Mouse (Mus musculus): ENCODE measurements around the gene Snrk. TPM values are rescaled to one million over a fixed set of nuclear protein-coding genes. Genes with fewer than 3 reads are reported as not detected.

The Snrk gene
- polyA plus RNA-seq (2015; fragmentation: Nextera tagmentation; extraction: Ambion mirVana) = 54.2 and 56.1 TPM in 2 replicates

DNA sequence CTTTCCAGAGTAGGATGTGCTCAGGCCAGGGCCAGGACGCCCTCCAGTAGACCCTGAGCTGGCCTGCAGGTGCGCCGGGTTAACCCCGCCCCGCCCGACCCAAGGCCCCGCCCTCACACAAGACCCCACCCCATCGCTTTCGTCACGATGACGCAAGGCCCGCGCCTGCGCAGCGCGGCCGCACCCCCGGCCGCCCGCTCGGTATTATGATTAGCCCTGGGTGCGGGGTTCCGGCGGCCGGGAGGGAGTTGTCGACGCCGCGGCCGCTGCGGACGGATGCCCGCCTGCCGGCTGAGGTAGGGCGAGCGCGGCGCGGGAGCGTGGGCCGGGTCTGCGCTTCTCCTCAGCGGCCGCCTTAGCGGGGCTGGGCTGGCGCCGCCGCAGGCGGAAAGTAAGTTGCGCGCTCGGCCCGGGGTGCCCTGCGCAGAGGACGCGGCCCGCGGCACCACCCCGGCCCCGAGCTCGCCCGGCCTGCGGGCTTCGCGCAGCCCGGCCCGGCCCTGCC, at the start of gene Snrk:
Gene Snrk (plus strand): TSS at position 155 of the 505 bp plus-strand sequence.
- H3K4me1 ChIP-seq = 0 out of 2 replicates have a peak, but pooled peaks cover 2% of the 10 kb centered on the region
- no peaks in the 10 kb centered on the region for H3K27me3 ChIP-seq (replicated peaks)
- peak within 1 kb of the TSS; percentile 88 for H3K27ac ChIP-seq
- H3K4me3 ChIP-seq (replicated peaks) = peak within 1 kb of the TSS; percentile 86
- 0 out of 2 replicates have a peak, but pooled peaks cover 4% of the 10 kb centered on the region for H3K36me3 ChIP-seq
- ATAC-seq (ENCODE audit: insufficient read depth, low FRiP score, low read depth) = peak; percentile 94
- under 1% methylated on average over 54 of the region's 67 CpGs for WGBS
- H3K9ac ChIP-seq = peak within 1 kb of the TSS; percentile 96
- no peaks in the 10 kb centered on the region for H3K9me3 ChIP-seq
- peak within 1 kb of the TSS; percentile 57 for H3K4me2 ChIP-seq

DNA sequence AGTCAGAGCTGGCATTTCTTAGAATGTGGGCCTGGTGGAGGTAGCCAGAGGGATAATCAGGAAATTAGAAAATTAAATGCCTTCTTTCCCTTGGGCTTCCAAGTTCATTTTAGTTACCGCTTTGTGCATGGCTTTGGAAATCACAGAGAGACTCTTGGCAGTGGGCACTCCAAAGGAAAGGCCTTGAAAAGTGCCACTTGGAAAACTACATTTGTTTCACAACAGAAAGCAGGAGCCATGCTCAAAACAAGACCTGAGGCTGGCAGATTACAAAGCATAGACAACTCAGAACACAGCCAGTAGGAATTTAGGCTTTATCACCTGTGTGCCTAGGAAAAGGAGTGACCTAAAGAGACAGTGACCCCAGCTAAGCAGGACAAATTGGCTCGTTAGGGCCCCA, 49.4 kb upstream of the Snrk start:
- Histone ChIP-seq H3K4me3 (replicated peaks) (no peak overlapping the region), H3K9ac (no peak overlapping the region), H3K4me2 (no peak overlapping the region), H3K27ac (no peak overlapping the region), H3K4me1 (0 out of 2 replicates have a peak, but pooled peaks cover 3% of the 10 kb centered on the region), H3K27me3 (replicated peaks) (no peaks in the 10 kb centered on the region), H3K9me3 (no peaks in the 10 kb centered on the region), H3K36me3 (no peaks in the 10 kb centered on the region)
- WGBS = 76% methylated on average over 2 of the region's 2 CpGs
- ATAC-seq (ENCODE audit: insufficient read depth, low FRiP score, low read depth) = no peak

DNA sequence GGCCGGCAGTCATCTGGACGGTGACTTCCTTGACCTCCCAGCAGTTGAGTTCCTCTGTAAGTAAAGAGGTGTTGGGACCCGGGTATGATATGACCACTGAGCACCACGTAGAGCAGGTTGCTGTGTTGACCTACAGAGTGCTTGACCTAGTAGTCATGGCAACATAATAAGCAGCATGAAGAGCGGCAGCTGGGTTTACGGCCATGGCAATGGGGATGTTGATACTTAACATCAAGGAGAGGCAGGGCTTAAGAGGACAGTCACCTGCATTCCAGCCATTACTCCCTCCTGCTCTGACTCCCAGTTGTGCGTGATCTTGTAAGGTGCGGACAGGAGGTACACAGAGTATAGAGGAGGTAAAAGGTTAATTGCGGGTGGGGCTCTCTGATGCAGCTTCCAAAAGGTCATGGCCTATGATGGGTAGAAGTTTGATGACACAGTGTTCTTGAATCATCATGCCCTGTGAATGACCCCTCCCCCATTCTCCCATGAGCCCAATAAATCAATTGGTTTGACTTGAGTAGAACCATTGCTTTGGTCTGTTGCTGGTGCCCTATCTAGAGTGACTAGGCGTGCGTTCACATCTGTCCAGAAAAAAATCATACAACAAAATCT, 47.4 kb upstream of the Snrk start:
- Histone ChIP-seq H3K4me1 (0 out of 2 replicates have a peak, but pooled peaks cover 3% of the 10 kb centered on the region), H3K36me3 (no peaks in the 10 kb centered on the region), H3K9ac (no peak overlapping the region), H3K27me3 (replicated peaks) (no peaks in the 10 kb centered on the region), H3K9me3 (no peaks in the 10 kb centered on the region), H3K4me3 (replicated peaks) (no peak overlapping the region), H3K4me2 (no peak overlapping the region), H3K27ac (no peak overlapping the region)
- WGBS = 65% methylated on average over 11 of the region's 11 CpGs
- peak; percentile 39; the same call in 1 of the 2 replicates for ATAC-seq (ENCODE audit: insufficient read depth, low FRiP score, low read depth)

DNA sequence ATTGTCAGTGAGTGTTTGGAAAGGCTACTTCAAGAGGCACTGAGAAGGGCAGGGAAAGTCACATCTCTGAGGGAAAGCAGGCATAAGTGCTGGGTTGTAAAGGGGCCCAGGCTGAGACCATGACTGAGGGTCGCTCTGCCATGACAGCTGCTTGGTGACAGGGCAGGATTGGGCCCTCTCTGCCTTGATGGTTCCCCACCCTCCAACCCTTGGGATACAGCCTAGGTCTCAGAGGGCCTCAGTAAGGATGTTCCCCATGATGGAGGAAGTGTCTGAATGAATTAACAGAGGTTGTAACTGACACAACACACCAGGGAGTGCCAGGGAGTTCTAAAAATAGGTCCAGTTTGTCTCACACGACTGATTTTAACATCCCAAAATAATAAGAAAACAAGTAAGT, 43.1 kb upstream of the Snrk start:
- ATAC-seq (ENCODE audit: insufficient read depth, low FRiP score, low read depth) = no peak
- WGBS = 55% methylated on average over 2 of the region's 2 CpGs
- H3K9ac ChIP-seq = no peak overlapping the region
- H3K27me3 ChIP-seq (replicated peaks) = no peaks in the 10 kb centered on the region
- H3K4me3 ChIP-seq (replicated peaks) = no peak overlapping the region
- H3K4me1 ChIP-seq = no peaks in the 10 kb centered on the region
- H3K36me3 ChIP-seq = no peaks in the 10 kb centered on the region
- no peaks in the 10 kb centered on the region for H3K9me3 ChIP-seq
- H3K27ac ChIP-seq = no peak overlapping the region
- no peak overlapping the region for H3K4me2 ChIP-seq

DNA sequence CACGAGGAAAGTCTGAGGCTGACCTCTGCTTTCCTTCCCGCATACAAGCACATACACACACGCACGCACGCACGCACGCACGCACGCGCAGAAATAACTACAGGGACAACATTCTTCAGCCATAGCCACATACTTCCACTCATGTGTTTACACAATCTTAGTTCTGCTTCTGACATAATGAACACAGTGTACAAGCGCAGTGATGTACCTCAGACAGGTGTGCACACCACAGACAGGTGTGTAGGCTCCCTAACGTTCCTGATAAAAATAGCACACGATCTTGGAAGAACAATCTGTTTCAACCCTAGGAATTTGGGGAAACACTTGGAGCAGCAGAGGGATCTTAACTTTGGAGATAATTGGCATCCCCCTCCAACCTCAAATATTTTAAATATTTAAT, 42.5 kb upstream of the Snrk start:
- Histone ChIP-seq H3K4me1 (no peaks in the 10 kb centered on the region), H3K4me2 (no peak overlapping the region), H3K9me3 (no peaks in the 10 kb centered on the region), H3K27ac (no peak overlapping the region), H3K27me3 (replicated peaks) (no peaks in the 10 kb centered on the region), H3K9ac (no peak overlapping the region), H3K36me3 (no peaks in the 10 kb centered on the region), H3K4me3 (replicated peaks) (no peak overlapping the region)
- WGBS = 82% methylated on average over 13 of the region's 13 CpGs
- ATAC-seq (ENCODE audit: insufficient read depth, low FRiP score, low read depth) = no peak

- no peaks in the 10 kb centered on the region for H3K9me3 ChIP-seq
- H3K36me3 ChIP-seq = no peaks in the 10 kb centered on the region
- ATAC-seq (ENCODE audit: insufficient read depth, low FRiP score, low read depth) = no peak
- 72% methylated on average over 5 of the region's 5 CpGs for WGBS
- H3K27me3 ChIP-seq (replicated peaks) = no peaks in the 10 kb centered on the region
- no peak overlapping the region for H3K4me2 ChIP-seq
- no peak overlapping the region for H3K4me3 ChIP-seq (replicated peaks)
- H3K27ac ChIP-seq = no peak overlapping the region
- H3K9ac ChIP-seq = no peak overlapping the region
- H3K4me1 ChIP-seq = no peaks in the 10 kb centered on the region
These were observed 38.6 kb upstream of the Snrk start for GRCm38 (mm10) chr9:122078456-122078855.

DNA sequence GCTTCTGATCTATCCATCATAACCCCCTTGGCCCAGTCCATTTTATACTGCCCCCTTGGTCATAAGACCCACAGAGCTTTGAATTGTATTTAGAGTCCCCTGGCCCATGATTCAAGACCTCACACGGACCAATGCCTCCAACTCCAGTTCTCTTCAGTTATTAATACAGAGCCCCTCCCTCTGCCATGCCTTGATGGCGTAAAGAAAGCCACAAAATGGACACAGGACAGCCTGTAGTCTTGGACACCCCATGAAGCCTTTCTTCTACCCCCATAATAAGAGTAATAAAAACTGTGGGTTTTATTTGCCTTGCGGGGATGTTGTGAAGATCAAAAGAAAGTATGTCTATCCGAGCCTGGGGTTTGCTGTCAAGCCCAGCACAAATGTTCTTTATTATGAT, 33.4 kb upstream of the Snrk start:
- H3K36me3 ChIP-seq = no peaks in the 10 kb centered on the region
- no peaks in the 10 kb centered on the region for H3K9me3 ChIP-seq
- 72% methylated on average over 4 of the region's 4 CpGs for WGBS
- peak overlapping the region; percentile 75; the same call in 1 of the 2 replicates for H3K27ac ChIP-seq
- H3K4me3 ChIP-seq (replicated peaks) = no peak overlapping the region
- peaks cover 8% of the 10 kb centered on the region; the same call in 1 of the 2 replicates for H3K4me1 ChIP-seq
- H3K9ac ChIP-seq = no peak overlapping the region
- H3K27me3 ChIP-seq (replicated peaks) = no peaks in the 10 kb centered on the region
- ATAC-seq (ENCODE audit: insufficient read depth, low FRiP score, low read depth) = no peak
- H3K4me2 ChIP-seq = no peak overlapping the region

DNA sequence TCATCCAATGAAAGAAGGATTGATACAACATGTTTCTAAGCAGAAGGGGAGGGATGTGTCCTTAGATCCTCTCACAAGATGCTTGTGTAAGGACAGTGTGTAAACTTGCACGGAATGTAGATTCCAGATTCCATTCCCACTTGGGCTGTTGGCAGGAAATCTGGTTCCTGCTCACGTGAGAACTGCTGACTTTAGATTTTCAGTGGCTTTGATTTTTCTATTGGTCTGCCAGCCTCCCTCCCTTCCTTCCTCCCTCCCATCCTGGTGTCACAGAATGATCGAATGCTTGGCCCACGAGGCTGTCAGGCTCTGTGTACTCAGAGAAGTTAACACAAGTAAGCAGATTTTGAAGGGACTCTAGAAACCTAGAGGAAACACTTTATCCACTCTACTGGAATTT, 32.9 kb upstream of the Snrk start:
- H3K9ac ChIP-seq = no peak overlapping the region
- no peak for ATAC-seq (ENCODE audit: insufficient read depth, low FRiP score, low read depth)
- H3K27ac ChIP-seq = peak overlapping the region; percentile 75
- no peaks in the 10 kb centered on the region for H3K27me3 ChIP-seq (replicated peaks)
- H3K4me1 ChIP-seq = peaks cover 8% of the 10 kb centered on the region; the same call in 1 of the 2 replicates
- H3K9me3 ChIP-seq = no peaks in the 10 kb centered on the region
- no peak overlapping the region for H3K4me3 ChIP-seq (replicated peaks)
- H3K4me2 ChIP-seq = no peak overlapping the region
- no peaks in the 10 kb centered on the region for H3K36me3 ChIP-seq
- whole genome bisulfite sequencing = 10% methylated on average over 4 of the region's 4 CpGs

GRCm38 (mm10) chr9:122084636-122085035, 32.4 kb upstream of the Snrk start:
- peaks cover 8% of the 10 kb centered on the region; the same call in 1 of the 2 replicates for H3K4me1 ChIP-seq
- H3K27ac ChIP-seq = peak overlapping the region; percentile 75
- H3K4me2 ChIP-seq = no peak overlapping the region
- no peaks in the 10 kb centered on the region for H3K36me3 ChIP-seq
- ATAC-seq (ENCODE audit: insufficient read depth, low FRiP score, low read depth) = no peak
- no peak overlapping the region for H3K4me3 ChIP-seq (replicated peaks)
- H3K9me3 ChIP-seq = no peaks in the 10 kb centered on the region
- 62% methylated on average over 4 of the region's 4 CpGs for WGBS
- no peaks in the 10 kb centered on the region for H3K27me3 ChIP-seq (replicated peaks)
- no peak overlapping the region for H3K9ac ChIP-seq

DNA sequence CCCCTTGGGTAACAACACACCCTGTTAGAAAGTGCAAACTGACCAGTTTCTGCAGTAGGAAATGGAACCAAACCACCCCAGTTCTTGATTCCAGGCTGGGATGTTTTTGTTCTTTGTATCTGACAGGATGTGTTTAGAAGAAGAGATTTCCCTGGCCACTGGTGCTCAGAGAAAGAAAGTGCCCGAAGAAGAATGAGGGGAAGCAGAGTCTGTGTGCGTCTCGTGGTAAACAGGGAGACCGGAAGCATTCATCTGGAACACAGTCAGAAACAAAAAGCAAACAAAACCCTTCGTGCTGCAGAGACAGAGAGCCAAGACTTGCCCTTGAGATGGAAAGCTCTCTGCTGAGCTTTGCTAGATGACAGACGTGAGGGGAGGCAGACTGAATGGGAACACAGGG, 32.0 kb upstream of the Snrk start:
- no peak overlapping the region for H3K4me3 ChIP-seq (replicated peaks)
- no peaks in the 10 kb centered on the region for H3K9me3 ChIP-seq
- peaks cover 8% of the 10 kb centered on the region; the same call in 1 of the 2 replicates for H3K4me1 ChIP-seq
- ATAC-seq (ENCODE audit: insufficient read depth, low FRiP score, low read depth) = no peak
- no peak overlapping the region for H3K9ac ChIP-seq
- H3K4me2 ChIP-seq = no peak overlapping the region
- WGBS = 10% methylated on average over 6 of the region's 6 CpGs
- H3K27me3 ChIP-seq (replicated peaks) = no peaks in the 10 kb centered on the region
- no peaks in the 10 kb centered on the region for H3K36me3 ChIP-seq
- H3K27ac ChIP-seq = peak overlapping the region; percentile 75

DNA sequence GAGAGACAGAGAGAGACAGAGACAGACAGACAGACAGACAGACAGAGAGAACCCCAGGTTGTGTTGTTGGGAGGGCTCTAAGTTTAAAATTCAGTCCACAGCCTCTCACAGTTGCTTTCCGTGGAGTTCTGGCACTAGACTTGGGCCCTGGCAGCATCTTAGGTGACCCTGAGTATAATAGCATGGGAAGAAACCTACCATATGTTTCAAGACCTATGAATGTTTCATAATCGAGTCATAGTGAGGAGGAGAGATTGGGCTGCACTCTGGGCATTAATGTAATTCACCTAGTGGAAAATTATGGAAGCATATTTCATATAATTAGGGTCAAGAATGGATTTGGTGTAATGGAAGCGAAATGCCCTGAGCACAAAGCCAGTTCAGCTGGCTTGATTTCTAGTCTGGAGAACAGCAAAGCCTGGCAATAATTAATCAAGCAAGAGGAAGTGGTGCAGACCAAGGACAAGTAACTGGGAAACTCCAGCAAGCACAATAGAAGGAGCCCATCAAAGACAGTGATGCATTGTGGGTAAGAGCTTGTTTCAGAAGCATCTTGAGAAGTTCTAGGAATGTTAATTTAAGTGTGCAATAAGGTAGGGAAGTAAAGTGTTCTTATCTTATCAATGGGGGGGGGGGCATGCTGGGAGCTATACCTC, 31.4 kb upstream of the Snrk start:
- no peak for ATAC-seq (ENCODE audit: insufficient read depth, low FRiP score, low read depth)
- WGBS = 58% methylated on average over 3 of the region's 3 CpGs
- H3K27ac ChIP-seq = peak overlapping the region; percentile 75
- H3K4me3 ChIP-seq (replicated peaks) = no peak overlapping the region
- no peak overlapping the region for H3K9ac ChIP-seq
- no peaks in the 10 kb centered on the region for H3K36me3 ChIP-seq
- H3K4me1 ChIP-seq = peaks cover 8% of the 10 kb centered on the region; the same call in 1 of the 2 replicates
- no peak overlapping the region for H3K4me2 ChIP-seq
- H3K27me3 ChIP-seq (replicated peaks) = no peaks in the 10 kb centered on the region
- H3K9me3 ChIP-seq = no peaks in the 10 kb centered on the region

DNA sequence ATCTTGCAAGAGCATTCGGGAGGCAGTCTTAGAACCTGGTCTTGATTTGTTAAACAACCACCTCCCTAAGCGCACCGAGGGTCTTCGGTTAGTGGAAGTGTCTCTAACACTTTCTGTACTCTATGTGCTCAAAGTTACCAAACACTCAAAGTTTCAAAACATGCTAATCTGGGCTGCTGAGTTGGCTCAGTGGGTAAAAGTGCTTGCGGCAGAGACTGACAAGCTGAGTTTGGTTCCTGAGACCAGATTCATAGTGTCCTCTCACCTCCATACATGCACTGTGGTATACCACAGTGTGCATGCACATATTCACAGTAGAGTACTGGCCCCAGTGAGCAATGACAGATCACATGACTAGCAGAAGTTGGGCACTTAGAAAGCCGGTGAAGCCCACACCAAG, 30.0 kb upstream of the Snrk start:
- H3K4me2 ChIP-seq = no peak overlapping the region
- peaks cover 10% of the 10 kb centered on the region; the same call in 1 of the 2 replicates for H3K4me1 ChIP-seq
- H3K27ac ChIP-seq = no peak overlapping the region
- 83% methylated on average over 6 of the region's 6 CpGs for WGBS
- H3K9me3 ChIP-seq = no peaks in the 10 kb centered on the region
- ATAC-seq (ENCODE audit: insufficient read depth, low FRiP score, low read depth) = no peak
- H3K4me3 ChIP-seq (replicated peaks) = no peak overlapping the region
- H3K27me3 ChIP-seq (replicated peaks) = no peaks in the 10 kb centered on the region
- H3K9ac ChIP-seq = no peak overlapping the region
- H3K36me3 ChIP-seq = no peaks in the 10 kb centered on the region

Measured in stomach, embryonic 15.5 days (tissue).